Mouse (Mus musculus): ENCODE measurements around the gene Prdm2.

- TF ChIP-seq CTCF (IDR thresholded peaks at IDR 0.05; ENCODE audit: low read depth) (no peak), EP300 (optimal IDR thresholded peaks at IDR 0.05) (no peak)
Observed at GRCm38 (mm10) chr4:143161619-143162479, 50.9 kb downstream of the Prdm2 start.

Measured in stomach, postnatal 0 days (tissue).